Mouse (Mus musculus): ENCODE data around the gene Tex29. TPM values are rescaled to one million over a fixed set of nuclear protein-coding genes. Genes with fewer than 3 reads are reported as not detected.

The Tex29 gene
- polyA plus RNA-seq, 1 experiment from 2014 or later, result 0.27 TPM

GRCm38 (mm10) chr8:11813801-11814200 lies 26.5 kb upstream of the Tex29 start:
- Histone ChIP-seq H3K9me3 (ENCODE audit: control insufficient read depth) (no peaks in the 10 kb centered on the region), H3K4me3 (ENCODE audit: low read depth, low read length) (no peak overlapping the region), H3K27me3 (replicated peaks; ENCODE audit: control insufficient read depth, insufficient read depth, low read length) (no peaks in the 10 kb centered on the region), H3K9ac (ENCODE audit: low read depth, low read length) (no peak overlapping the region), H3K27ac (ENCODE audit: low read depth, low read length) (no peak overlapping the region), H3K4me2 (replicated peaks; ENCODE audit: low read depth) (no peak overlapping the region), H3K4me1 (replicated peaks; ENCODE audit: control insufficient read depth, insufficient read depth, low read length) (no peaks in the 10 kb centered on the region), H3K36me3 (ENCODE audit: control insufficient read depth, insufficient read depth) (peaks cover 92% of the 10 kb centered on the region)
- no peak for TF ChIP-seq CTCF (IDR thresholded peaks at IDR 0.05; ENCODE audit: low read depth)
- ATAC-seq, result 0 out of 2 replicates have a peak, but pooled peaks have one; percentile 22
- WGBS, result 52% methylated on average over 7 of the region's 7 CpGs

DNA sequence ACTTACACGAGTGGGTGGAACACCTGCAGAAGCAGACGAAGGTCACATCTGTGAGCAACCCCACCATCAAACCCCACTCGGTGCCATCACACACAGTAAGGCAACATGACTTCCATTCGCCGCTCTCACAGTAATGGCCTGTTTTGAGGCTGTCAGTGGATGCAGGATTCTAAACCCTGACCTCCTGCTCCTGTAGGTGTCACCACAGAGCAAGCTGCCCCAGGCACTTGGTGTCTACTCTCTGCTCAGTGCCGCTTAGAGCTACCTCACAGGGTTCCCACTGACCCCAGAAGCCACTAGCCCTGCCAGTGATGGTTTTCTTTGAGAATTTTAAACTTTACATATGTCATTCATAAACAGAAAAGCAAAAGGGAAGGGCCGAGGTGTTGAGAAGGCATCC lies 25.1 kb upstream of the Tex29 start:
- H3K9ac ChIP-seq (ENCODE audit: low read depth, low read length), result no peak overlapping the region
- no peaks in the 10 kb centered on the region for H3K9me3 ChIP-seq (ENCODE audit: control insufficient read depth)
- no peak overlapping the region for H3K4me2 ChIP-seq (replicated peaks; ENCODE audit: low read depth)
- H3K36me3 ChIP-seq (ENCODE audit: control insufficient read depth, insufficient read depth), result peaks cover 92% of the 10 kb centered on the region
- H3K4me3 ChIP-seq (ENCODE audit: low read depth, low read length), result no peak overlapping the region
- TF ChIP-seq CTCF (IDR thresholded peaks at IDR 0.05; ENCODE audit: low read depth), result peak; percentile 67
- no peaks in the 10 kb centered on the region for H3K27me3 ChIP-seq (replicated peaks; ENCODE audit: control insufficient read depth, insufficient read depth, low read length)
- no peak overlapping the region for H3K27ac ChIP-seq (ENCODE audit: low read depth, low read length)
- 79% methylated on average over 7 of the region's 7 CpGs for WGBS
- no peak for ATAC-seq
- no peaks in the 10 kb centered on the region for H3K4me1 ChIP-seq (replicated peaks; ENCODE audit: control insufficient read depth, insufficient read depth, low read length)

GRCm38 (mm10) chr8:11820136-11820535 lies 20.1 kb upstream of the Tex29 start:
- Histone ChIP-seq H3K36me3 (ENCODE audit: control insufficient read depth, insufficient read depth) (peaks cover 93% of the 10 kb centered on the region), H3K4me2 (replicated peaks; ENCODE audit: low read depth) (no peak overlapping the region), H3K27ac (ENCODE audit: low read depth, low read length) (no peak overlapping the region), H3K4me1 (replicated peaks; ENCODE audit: control insufficient read depth, insufficient read depth, low read length) (no peaks in the 10 kb centered on the region), H3K27me3 (replicated peaks; ENCODE audit: control insufficient read depth, insufficient read depth, low read length) (no peaks in the 10 kb centered on the region), H3K9me3 (ENCODE audit: control insufficient read depth) (no peaks in the 10 kb centered on the region), H3K9ac (ENCODE audit: low read depth, low read length) (no peak overlapping the region), H3K4me3 (ENCODE audit: low read depth, low read length) (no peak overlapping the region)
- 0 out of 2 replicates have a peak, but pooled peaks have one; percentile 7 for TF ChIP-seq CTCF (IDR thresholded peaks at IDR 0.05; ENCODE audit: low read depth)
- 85% methylated on average over 5 of the region's 5 CpGs for WGBS
- no peak for ATAC-seq

DNA sequence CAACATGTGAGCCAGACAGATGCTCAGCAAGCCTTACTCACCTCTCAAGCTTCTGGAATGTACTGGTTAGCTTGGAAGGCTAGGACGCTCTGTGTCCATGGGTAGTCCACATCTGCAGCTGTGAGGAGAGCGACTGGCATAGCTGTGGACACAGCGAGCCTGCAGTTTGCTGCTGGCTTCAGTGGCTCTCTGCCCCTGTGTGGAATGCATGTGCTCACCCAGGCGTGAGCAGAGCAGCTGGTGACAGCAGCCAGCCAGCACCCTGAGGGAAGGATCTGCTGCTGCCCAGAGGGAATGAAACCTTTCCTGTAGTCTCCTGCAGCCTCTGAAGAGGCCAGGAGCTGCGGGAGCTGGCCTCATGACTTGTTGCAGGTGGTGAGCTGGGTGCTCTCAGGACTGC lies 19.7 kb upstream of the Tex29 start:
- Histone ChIP-seq H3K4me2 (replicated peaks; ENCODE audit: low read depth) (no peak overlapping the region), H3K27me3 (replicated peaks; ENCODE audit: control insufficient read depth, insufficient read depth, low read length) (no peaks in the 10 kb centered on the region), H3K4me1 (replicated peaks; ENCODE audit: control insufficient read depth, insufficient read depth, low read length) (no peaks in the 10 kb centered on the region), H3K36me3 (ENCODE audit: control insufficient read depth, insufficient read depth) (peaks cover 93% of the 10 kb centered on the region), H3K27ac (ENCODE audit: low read depth, low read length) (no peak overlapping the region), H3K9me3 (ENCODE audit: control insufficient read depth) (no peaks in the 10 kb centered on the region), H3K4me3 (ENCODE audit: low read depth, low read length) (no peak overlapping the region), H3K9ac (ENCODE audit: low read depth, low read length) (no peak overlapping the region)
- no peak for ATAC-seq
- TF ChIP-seq CTCF (IDR thresholded peaks at IDR 0.05; ENCODE audit: low read depth), result no peak
- WGBS, result 91% methylated on average over 5 of the region's 5 CpGs

GRCm38 (mm10) chr8:11821451-11822206 lies 18.6 kb upstream of the Tex29 start:
- Histone ChIP-seq H3K27me3 (replicated peaks; ENCODE audit: control insufficient read depth, insufficient read depth, low read length) (no peaks in the 10 kb centered on the region), H3K27ac (ENCODE audit: low read depth, low read length) (no peak overlapping the region), H3K4me2 (replicated peaks; ENCODE audit: low read depth) (no peak overlapping the region), H3K36me3 (ENCODE audit: control insufficient read depth, insufficient read depth) (peaks cover 86% of the 10 kb centered on the region), H3K4me3 (ENCODE audit: low read depth, low read length) (no peak overlapping the region), H3K9me3 (ENCODE audit: control insufficient read depth) (no peaks in the 10 kb centered on the region), H3K9ac (ENCODE audit: low read depth, low read length) (no peak overlapping the region), H3K4me1 (replicated peaks; ENCODE audit: control insufficient read depth, insufficient read depth, low read length) (no peaks in the 10 kb centered on the region)
- no peak for TF ChIP-seq CTCF (IDR thresholded peaks at IDR 0.05; ENCODE audit: low read depth)
- ATAC-seq, result no peak
- WGBS, result 91% methylated on average over 14 of the region's 14 CpGs

- H3K36me3 ChIP-seq (ENCODE audit: control insufficient read depth, insufficient read depth), result peaks cover 77% of the 10 kb centered on the region
- 67% methylated on average over 9 of the region's 9 CpGs for WGBS
Measured at GRCm38 (mm10) chr8:11822550-11823060, 17.7 kb upstream of the Tex29 start.

More at GRCm38 (mm10) chr8:11822550-11823060, 17.7 kb upstream of the Tex29 start:
- Histone ChIP-seq H3K27me3 (replicated peaks; ENCODE audit: control insufficient read depth, insufficient read depth, low read length) (no peaks in the 10 kb centered on the region), H3K27ac (ENCODE audit: low read depth, low read length) (no peak overlapping the region), H3K4me2 (replicated peaks; ENCODE audit: low read depth) (no peak overlapping the region), H3K4me1 (replicated peaks; ENCODE audit: control insufficient read depth, insufficient read depth, low read length) (no peaks in the 10 kb centered on the region), H3K4me3 (ENCODE audit: low read depth, low read length) (no peak overlapping the region), H3K9me3 (ENCODE audit: control insufficient read depth) (no peaks in the 10 kb centered on the region), H3K9ac (ENCODE audit: low read depth, low read length) (no peak overlapping the region)
- ATAC-seq, result no peak
- TF ChIP-seq CTCF (IDR thresholded peaks at IDR 0.05; ENCODE audit: low read depth), result no peak
